Mouse (Mus musculus) midbrain, embryonic 12.5 days (tissue): ENCODE measurements around the gene Podxl2. TPM values are rescaled to one million over a fixed set of nuclear protein-coding genes. Genes with fewer than 3 reads are reported as not detected.

Experiments used
- ATAC-seq: fragments of 200-750 bp; cut with Nextera tagmentation; 2 replicates; pipeline ENCODE4 v1.8.0; 2017; ENCODE audit warnings: low read depth, moderate TSS enrichment, moderate library complexity; ENCODE audit not compliant: low FRiP score
- H3K27ac ChIP-seq: fragments of 300-500 bp; sonication (generic); replicated peaks from 2 replicates; pipeline ENCODE4 v1.5.1; 2016; ENCODE audit warnings: mild to moderate bottlenecking
- H3K27me3 ChIP-seq: fragments of 300-500 bp; sonication (generic); 2 replicates; pipeline ENCODE4 v1.6.1; 2016; ENCODE audit warnings: mild to moderate bottlenecking
- H3K36me3 ChIP-seq: fragments of 300-500 bp; sonication (generic); 2 replicates; pipeline ENCODE4 v1.6.1; 2016
- H3K4me1 ChIP-seq: fragments of 300-500 bp; sonication (generic); 2 replicates; pipeline ENCODE4 v1.6.1; 2016
- H3K4me2 ChIP-seq: fragments of 300-500 bp; sonication (generic); replicated peaks from 2 replicates; pipeline ENCODE4 v1.6.1; 2016; ENCODE audit warnings: mild to moderate bottlenecking, moderate library complexity
- H3K4me3 ChIP-seq: fragments of 300-500 bp; sonication (generic); 2 replicates; pipeline ENCODE4 v1.5.1; 2016; ENCODE audit warnings: mild to moderate bottlenecking
- H3K9ac ChIP-seq: fragments of 300-500 bp; sonication (generic); replicated peaks from 2 replicates; pipeline ENCODE4 v1.6.1; 2016; ENCODE audit warnings: mild to moderate bottlenecking, moderate library complexity
- H3K9me3 ChIP-seq: fragments of 300-500 bp; sonication (generic); 2 replicates; pipeline ENCODE4 v1.6.1; 2016; ENCODE audit warnings: mild to moderate bottlenecking
- WGBS: fragments of 180-500 bp; shearing (Covaris S2); methylation state at CpG from one replicate; pipeline ENCODE4 v1.1.7; 2016; 5-methylcytosine and 5-hydroxymethylcytosine counted together
- polyA plus RNA-seq: library from polyadenylated mRNA; unstranded; fragments of >200 nt; fragmentation: Nextera tagmentation; extraction: Ambion mirVana; gene quantifications from 2 replicates; pipeline ENCODE4 v1.2.1, GENCODE M21; 2016

Gene Podxl2
- polyA plus RNA-seq, 1 experiment from 2014 or later = 305 TPM

- H3K4me2 ChIP-seq = no peak overlapping the region
- H3K4me3 ChIP-seq = no peak overlapping the region
- WGBS = 81% methylated on average over 11 of the region's 11 CpGs
- H3K9ac ChIP-seq = no peak overlapping the region
- no peaks in the 10 kb centered on the region for H3K9me3 ChIP-seq
- H3K27ac ChIP-seq = no peak overlapping the region
- H3K4me1 ChIP-seq = peaks cover 4% of the 10 kb centered on the region; the same call in 1 of the 2 replicates
- no peaks in the 10 kb centered on the region for H3K27me3 ChIP-seq
- no peak for ATAC-seq
- H3K36me3 ChIP-seq = no peaks in the 10 kb centered on the region
Observed at GRCm38 (mm10) chr6:88821901-88822300, 52.9 kb downstream of the Podxl2 start.

- H3K4me2 ChIP-seq = no peak overlapping the region
- no peak overlapping the region for H3K4me3 ChIP-seq
- H3K9ac ChIP-seq = no peak overlapping the region
- H3K27ac ChIP-seq = no peak overlapping the region
- no peaks in the 10 kb centered on the region for H3K27me3 ChIP-seq
- no peak for ATAC-seq
- no peaks in the 10 kb centered on the region for H3K36me3 ChIP-seq
- H3K9me3 ChIP-seq = no peaks in the 10 kb centered on the region
- H3K4me1 ChIP-seq = no peaks in the 10 kb centered on the region
- WGBS = 91% methylated on average over 6 of the region's 6 CpGs
Observed at GRCm38 (mm10) chr6:88821294-88821693, 53.5 kb downstream of the Podxl2 start.

- 63% methylated on average over 3 of the region's 3 CpGs for WGBS
- Histone ChIP-seq H3K9ac (no peak overlapping the region), H3K4me1 (no peaks in the 10 kb centered on the region), H3K27me3 (no peaks in the 10 kb centered on the region), H3K4me2 (no peak overlapping the region), H3K36me3 (no peaks in the 10 kb centered on the region), H3K4me3 (no peak overlapping the region), H3K27ac (no peak overlapping the region), H3K9me3 (no peaks in the 10 kb centered on the region)
- no peak for ATAC-seq
Observed at GRCm38 (mm10) chr6:88820853-88821252, 54.0 kb downstream of the Podxl2 start.

- 0 out of 2 replicates have a peak overlapping the region, but pooled peaks have one; percentile 11 for H3K9ac ChIP-seq
- peaks cover 7% of the 10 kb centered on the region for H3K4me1 ChIP-seq
- 90% methylated on average over 3 of the region's 3 CpGs for WGBS
- no peaks in the 10 kb centered on the region for H3K36me3 ChIP-seq
- H3K4me2 ChIP-seq = no peak overlapping the region
- no peak overlapping the region for H3K27ac ChIP-seq
- no peak overlapping the region for H3K4me3 ChIP-seq
- H3K9me3 ChIP-seq = no peaks in the 10 kb centered on the region
- ATAC-seq = no peak
- no peaks in the 10 kb centered on the region for H3K27me3 ChIP-seq
Observed at GRCm38 (mm10) chr6:88816913-88817312, 57.9 kb downstream of the Podxl2 start.

GRCm38 (mm10) chr6:88815489-88815888, 59.4 kb downstream of the Podxl2 start:
- H3K27me3 ChIP-seq = no peaks in the 10 kb centered on the region
- no peak overlapping the region for H3K9ac ChIP-seq
- no peak overlapping the region for H3K4me3 ChIP-seq
- no peak for ATAC-seq
- H3K36me3 ChIP-seq = no peaks in the 10 kb centered on the region
- no peak overlapping the region for H3K4me2 ChIP-seq
- H3K27ac ChIP-seq = no peak overlapping the region
- no peaks in the 10 kb centered on the region for H3K9me3 ChIP-seq
- WGBS = 86% methylated on average over 3 of the region's 3 CpGs
- peaks cover 7% of the 10 kb centered on the region for H3K4me1 ChIP-seq

GRCm38 (mm10) chr6:88815036-88815435, 59.8 kb downstream of the Podxl2 start:
- Histone ChIP-seq H3K4me3 (no peak overlapping the region), H3K9me3 (no peaks in the 10 kb centered on the region), H3K36me3 (no peaks in the 10 kb centered on the region), H3K27me3 (no peaks in the 10 kb centered on the region), H3K4me1 (peaks cover 7% of the 10 kb centered on the region), H3K27ac (no peak overlapping the region), H3K9ac (no peak overlapping the region), H3K4me2 (no peak overlapping the region)
- WGBS = 68% methylated on average over 3 of the region's 3 CpGs
- ATAC-seq = no peak

GRCm38 (mm10) chr6:88813832-88814231, 61.0 kb downstream of the Podxl2 start:
- Histone ChIP-seq H3K9me3 (no peaks in the 10 kb centered on the region), H3K4me1 (peaks cover 7% of the 10 kb centered on the region), H3K36me3 (no peaks in the 10 kb centered on the region), H3K4me3 (no peak overlapping the region), H3K27me3 (no peaks in the 10 kb centered on the region), H3K27ac (no peak overlapping the region), H3K4me2 (no peak overlapping the region), H3K9ac (no peak overlapping the region)
- WGBS = 90% methylated on average over 10 of the region's 10 CpGs
- ATAC-seq = no peak

GRCm38 (mm10) chr6:88812886-88813285, 62.0 kb downstream of the Podxl2 start:
- Histone ChIP-seq H3K4me2 (no peak overlapping the region), H3K36me3 (no peaks in the 10 kb centered on the region), H3K27ac (no peak overlapping the region), H3K9ac (no peak overlapping the region), H3K27me3 (no peaks in the 10 kb centered on the region), H3K9me3 (no peaks in the 10 kb centered on the region), H3K4me1 (peaks cover 7% of the 10 kb centered on the region), H3K4me3 (no peak overlapping the region)
- ATAC-seq = no peak
- 78% methylated on average over 3 of the region's 3 CpGs for WGBS

- no peaks in the 10 kb centered on the region for H3K9me3 ChIP-seq
- 76% methylated on average over 7 of the region's 7 CpGs for WGBS
- H3K27ac ChIP-seq = no peak overlapping the region
- no peak overlapping the region for H3K4me2 ChIP-seq
- no peak overlapping the region for H3K4me3 ChIP-seq
- peaks cover 10% of the 10 kb centered on the region for H3K4me1 ChIP-seq
- no peak overlapping the region for H3K9ac ChIP-seq
- no peaks in the 10 kb centered on the region for H3K36me3 ChIP-seq
- H3K27me3 ChIP-seq = no peaks in the 10 kb centered on the region
- ATAC-seq = no peak
Observed at GRCm38 (mm10) chr6:88811880-88812400, 62.9 kb downstream of the Podxl2 start.

- Histone ChIP-seq H3K9me3 (no peaks in the 10 kb centered on the region), H3K27ac (no peak overlapping the region), H3K9ac (no peak overlapping the region), H3K36me3 (no peaks in the 10 kb centered on the region), H3K4me3 (no peak overlapping the region), H3K4me1 (peaks cover 10% of the 10 kb centered on the region), H3K4me2 (no peak overlapping the region), H3K27me3 (no peaks in the 10 kb centered on the region)
- WGBS = 57% methylated on average over 7 of the region's 7 CpGs
- ATAC-seq = no peak
Observed at GRCm38 (mm10) chr6:88811396-88811795, 63.4 kb downstream of the Podxl2 start.

GRCm38 (mm10) chr6:88810291-88810690, 64.6 kb downstream of the Podxl2 start:
- no peak overlapping the region for H3K27ac ChIP-seq
- no peak overlapping the region for H3K9ac ChIP-seq
- 0 out of 2 replicates have a peak, but pooled peaks have one; percentile 4 for ATAC-seq
- no peaks in the 10 kb centered on the region for H3K36me3 ChIP-seq
- no peak overlapping the region for H3K4me2 ChIP-seq
- H3K27me3 ChIP-seq = no peaks in the 10 kb centered on the region
- peaks cover 7% of the 10 kb centered on the region for H3K4me1 ChIP-seq
- H3K9me3 ChIP-seq = no peaks in the 10 kb centered on the region
- no peak overlapping the region for H3K4me3 ChIP-seq
- 52% methylated on average over 3 of the region's 3 CpGs for WGBS

- Histone ChIP-seq H3K4me2 (no peak overlapping the region), H3K27me3 (no peaks in the 10 kb centered on the region), H3K27ac (no peak overlapping the region), H3K36me3 (no peaks in the 10 kb centered on the region), H3K4me3 (no peak overlapping the region), H3K4me1 (0 out of 2 replicates have a peak, but pooled peaks cover 3% of the 10 kb centered on the region), H3K9me3 (no peaks in the 10 kb centered on the region), H3K9ac (no peak overlapping the region)
- 73% methylated on average over 23 of the region's 23 CpGs for WGBS
- no peak for ATAC-seq
Observed at GRCm38 (mm10) chr6:88809091-88810037, 65.5 kb downstream of the Podxl2 start.
